Mouse (Mus musculus) right cerebral cortex, adult 2 months (tissue): ENCODE data around the gene Il17rd.
A peak's percentile ranks its signal among the peaks of the same experiment; 100 is the strongest.

Experiments
- DNase-seq, 2 experiments: peaks; one replicate each; pipeline ENCODE4 v3.0.0; 2021 to 2022; ENCODE audit warnings: low spot score in 2 of 2

Gene Il17rd

DNA sequence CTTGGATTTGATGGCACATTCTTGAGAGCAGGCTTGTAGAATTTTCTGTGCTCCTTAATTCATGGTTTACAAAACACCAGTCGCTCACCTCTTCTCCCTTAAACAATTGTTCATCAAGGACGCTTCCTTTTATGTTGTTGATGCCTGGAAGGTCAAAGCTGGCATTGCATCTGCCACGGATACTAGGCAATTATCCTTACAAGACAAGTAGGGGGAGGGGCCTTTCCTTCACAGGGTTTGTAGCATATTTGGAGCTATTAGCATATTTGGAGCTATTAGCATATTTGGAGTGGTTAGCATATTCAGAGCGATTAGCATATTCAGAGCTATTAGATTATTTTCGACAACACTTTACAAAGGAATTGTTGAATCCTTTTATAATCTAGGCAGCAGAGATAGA, 55.5 kb downstream of the Il17rd start:
- DNase-seq: no peak

DNA sequence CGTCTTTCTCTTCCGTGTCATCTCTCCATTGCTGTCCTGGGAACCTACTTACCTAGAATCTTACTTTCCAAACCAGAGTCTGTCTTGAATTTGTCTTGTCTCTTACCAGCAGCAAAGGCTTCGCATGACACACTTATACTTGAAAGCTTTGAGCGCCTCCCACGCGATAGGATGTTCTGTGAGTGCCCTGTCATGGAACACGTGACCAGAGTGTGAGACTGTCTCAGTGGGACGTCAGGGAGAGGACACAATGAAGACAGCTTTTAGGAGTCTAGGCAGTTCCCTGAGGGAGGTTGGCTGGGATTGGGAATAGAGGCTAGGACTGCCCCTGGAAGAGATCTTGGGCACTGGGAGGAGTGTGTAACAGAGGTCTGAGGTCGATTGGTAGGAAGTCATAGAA, 57.4 kb downstream of the Il17rd start:
- no peak for DNase-seq

DNA sequence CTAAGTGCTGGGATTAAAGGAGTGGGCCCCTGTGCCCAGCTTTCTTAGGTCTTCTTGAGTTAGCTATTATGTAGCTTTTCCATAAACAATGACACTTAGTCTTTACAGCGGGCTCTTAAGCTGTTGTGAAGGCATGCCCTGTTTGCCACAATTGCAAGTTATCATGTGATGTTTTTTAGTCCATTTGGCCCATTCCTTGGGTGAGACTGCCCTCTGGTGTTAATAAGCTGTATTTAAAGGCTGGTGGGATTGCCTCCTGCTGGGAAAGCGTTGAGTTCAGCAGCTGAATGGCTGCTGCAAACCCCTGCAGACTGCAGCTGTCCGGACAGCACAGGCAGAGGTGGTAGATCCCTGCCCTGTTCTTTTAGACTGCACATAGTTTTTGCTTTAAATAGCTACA, 58.0 kb downstream of the Il17rd start:
- peak; percentile 81 for DNase-seq

DNA sequence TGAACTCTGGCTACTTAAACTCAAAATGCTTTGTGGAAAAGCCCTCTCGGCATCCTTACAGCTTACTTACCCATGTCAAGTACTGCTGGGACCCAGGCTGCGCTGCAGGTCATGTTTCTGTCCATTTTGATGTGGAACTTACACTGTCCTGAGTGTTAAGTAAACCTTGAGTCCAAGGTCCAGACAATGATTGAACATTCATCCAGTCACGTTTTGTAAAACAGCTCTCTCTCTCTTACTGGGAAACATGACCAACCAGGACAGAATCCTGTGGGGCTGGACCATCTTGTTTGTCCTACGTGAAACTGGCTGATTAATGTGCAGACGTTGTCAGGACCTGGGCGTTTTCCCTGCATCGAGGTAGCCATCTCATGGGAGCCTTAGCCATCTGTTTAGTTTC, 63.0 kb downstream of the Il17rd start:
- no peak for DNase-seq

DNA sequence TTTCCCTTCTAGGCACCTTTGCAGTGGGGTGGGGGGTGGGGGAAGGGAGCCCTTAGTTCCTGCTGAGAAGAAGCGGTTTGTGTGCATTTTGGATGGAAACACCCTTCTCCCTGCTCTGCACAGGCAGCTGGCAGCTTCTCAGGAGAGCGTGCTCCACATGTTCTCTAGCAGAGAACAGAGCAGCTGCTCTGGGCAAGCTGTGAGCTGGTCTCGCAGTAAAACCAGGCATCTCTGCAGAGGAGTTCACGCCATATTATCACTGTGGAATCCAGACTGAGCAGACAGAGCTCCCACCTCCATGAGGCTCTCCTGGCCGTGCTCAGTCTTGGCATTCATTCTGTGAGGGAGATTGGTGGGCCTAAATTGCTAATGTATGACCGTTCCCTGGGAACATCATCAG, 64.0 kb downstream of the Il17rd start:
- peak in 1 of 2 experiments; percentile 26 for DNase-seq

DNA sequence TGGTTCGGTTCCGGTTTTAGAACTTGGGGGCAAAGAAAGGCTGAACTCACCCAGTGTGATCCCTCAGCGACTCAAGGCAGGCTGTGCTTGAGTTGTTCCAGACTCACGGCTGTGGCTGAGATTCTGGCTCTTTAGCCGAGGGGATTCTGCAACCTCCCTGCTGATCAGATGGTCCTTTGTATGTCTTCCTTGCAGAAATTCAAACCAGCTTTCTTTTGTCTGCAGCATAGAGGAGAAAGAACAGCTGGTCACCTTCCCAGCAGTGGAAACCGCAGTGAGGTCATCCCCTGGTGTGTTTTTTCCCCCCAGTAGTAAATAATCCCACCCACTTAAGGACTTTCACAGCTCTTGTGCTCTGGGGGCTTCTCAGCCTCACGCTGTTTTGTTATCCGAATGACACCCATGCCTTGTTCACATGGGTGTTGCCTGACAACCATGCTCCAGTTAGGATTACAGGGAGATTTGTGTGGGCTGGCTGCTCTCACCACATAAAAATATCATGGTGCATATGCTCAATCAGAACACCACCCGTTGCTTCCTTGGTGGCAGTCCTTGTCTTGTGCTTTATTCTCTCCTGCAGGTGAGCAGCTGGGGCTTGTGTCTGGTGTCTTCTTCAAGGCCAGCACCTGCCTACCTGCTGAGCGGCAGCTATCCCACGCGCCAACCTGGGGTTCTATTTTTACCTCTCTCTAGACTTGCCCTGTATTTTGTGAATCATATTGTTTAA, 67.2 kb downstream of the Il17rd start:
- peak; percentile 57 to 61 for DNase-seq

DNA sequence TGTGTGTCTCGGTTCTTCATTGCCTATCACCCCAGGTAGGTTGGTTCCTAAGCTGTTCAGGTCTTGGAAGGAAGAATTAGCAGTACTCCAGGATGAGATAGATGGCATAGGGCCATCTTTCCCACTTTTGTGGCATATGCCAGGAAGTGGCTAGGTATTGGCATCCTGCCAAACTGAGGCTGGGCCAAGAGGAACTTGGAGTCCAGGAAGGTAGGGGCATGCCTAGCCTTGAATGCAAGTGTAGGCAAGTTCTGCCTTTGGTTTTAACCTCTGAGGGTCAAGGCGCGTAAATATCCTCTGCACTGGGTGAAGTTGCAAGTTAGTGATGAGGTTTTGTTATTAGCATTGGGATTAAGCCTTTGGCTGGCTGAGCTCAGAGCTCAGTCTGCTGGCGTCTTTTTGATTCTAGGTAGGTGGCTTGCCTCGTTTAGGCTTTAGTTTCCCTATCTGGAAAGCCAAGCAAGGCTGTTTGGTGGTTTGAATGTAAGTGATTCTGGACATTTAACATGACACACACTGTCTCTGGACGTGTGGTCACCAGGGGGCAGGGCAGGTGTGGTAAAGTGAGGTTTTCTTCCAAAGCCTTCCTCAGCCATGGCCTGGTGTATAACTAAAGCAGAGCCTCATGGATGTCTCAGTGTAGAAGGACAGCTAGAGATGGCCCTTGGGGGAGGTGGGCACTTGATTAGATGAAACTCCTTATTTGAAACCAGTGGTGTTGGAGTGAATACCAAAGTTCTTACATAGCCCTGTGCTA, 70.2 kb downstream of the Il17rd start:
- DNase-seq: no peak

DNA sequence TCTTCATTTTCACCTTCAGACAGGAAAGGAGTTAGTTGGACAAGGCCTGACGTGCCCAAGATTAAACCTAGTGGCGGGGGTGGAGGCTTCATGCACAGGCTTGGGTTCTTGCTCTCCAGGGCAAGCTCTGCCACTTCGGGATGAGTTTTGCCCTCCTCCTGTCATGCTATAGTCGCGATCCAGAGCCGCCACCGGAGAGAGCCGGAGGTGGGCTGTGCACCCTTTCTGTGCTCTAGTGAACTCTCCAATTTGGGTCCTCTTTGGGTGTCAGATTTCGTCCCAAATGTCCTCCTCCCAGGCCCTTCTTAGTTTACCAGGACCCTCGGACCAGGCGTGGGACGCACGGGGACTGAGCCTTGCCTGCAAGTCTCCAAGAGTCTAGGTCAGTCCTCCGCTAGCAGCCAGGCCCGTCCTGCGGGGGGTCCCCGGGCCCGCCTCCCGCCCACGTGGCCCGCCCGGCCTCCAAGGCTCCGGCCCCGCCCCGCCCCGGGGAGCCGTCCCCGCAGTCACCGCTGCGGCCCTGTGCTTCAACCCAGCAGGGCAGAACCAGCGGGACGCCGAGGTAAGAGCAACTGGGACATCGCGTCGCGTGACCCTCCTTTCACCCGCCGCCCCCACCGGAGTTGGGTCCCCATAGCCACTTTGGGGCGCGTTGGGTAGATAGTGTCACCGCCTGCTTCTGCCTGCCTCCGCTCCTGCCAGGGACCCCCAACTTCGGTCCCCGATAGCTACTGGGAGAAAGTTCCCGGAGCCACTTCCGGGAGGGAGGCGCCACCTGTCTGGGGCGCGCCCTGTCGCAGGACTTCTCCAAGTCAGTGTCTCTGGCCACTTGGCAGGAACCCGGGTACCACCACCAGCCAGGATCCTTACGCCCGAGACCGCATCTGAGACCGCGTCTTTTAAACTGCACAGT, 75.9 kb downstream of the Il17rd start, which contains the start of gene Arhgef3:
TSS of gene Arhgef3 (plus strand) at position 538 of the 913 bp plus-strand sequence.
- no peak for DNase-seq

DNA sequence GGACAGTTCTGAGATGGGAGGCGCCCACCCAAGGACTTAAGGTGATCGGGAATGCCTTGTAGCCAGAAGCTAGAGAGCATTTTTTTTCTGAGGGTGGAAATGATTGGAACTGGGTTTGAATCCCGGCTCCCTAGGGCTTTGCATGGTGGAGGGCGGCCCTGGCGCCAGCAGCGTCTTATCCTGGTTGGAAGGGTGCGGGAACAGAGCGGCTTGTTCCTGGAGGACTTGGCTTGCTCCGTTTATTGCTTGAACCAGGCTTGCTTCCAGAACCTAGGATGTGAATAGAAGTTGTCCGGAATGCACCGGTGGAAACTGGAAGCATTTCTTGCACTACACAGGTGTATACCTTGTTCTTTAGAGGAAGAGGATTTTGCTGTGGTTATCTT, 76.5 kb downstream of the Il17rd start:
- DNase-seq: no peak

DNA sequence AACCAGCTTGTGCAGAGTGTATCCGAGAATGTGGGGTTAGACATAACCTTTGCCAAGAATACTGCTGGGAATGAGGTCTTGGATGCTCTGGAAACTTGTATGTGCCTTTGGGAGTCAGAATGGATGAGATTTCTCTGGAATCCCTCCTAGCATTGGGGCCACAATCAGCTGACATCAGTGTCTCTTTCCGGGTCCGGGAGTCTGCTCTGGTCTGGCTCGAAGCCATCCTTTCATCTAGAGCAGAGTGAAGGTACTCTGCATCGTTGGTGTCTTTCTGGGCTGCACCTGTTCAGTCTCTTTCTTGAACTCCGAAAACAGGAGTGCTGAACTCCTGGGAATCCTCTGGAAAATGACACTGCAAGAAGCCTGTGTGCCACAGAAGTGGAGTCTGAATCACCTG, 77.2 kb downstream of the Il17rd start:
- no peak for DNase-seq

DNA sequence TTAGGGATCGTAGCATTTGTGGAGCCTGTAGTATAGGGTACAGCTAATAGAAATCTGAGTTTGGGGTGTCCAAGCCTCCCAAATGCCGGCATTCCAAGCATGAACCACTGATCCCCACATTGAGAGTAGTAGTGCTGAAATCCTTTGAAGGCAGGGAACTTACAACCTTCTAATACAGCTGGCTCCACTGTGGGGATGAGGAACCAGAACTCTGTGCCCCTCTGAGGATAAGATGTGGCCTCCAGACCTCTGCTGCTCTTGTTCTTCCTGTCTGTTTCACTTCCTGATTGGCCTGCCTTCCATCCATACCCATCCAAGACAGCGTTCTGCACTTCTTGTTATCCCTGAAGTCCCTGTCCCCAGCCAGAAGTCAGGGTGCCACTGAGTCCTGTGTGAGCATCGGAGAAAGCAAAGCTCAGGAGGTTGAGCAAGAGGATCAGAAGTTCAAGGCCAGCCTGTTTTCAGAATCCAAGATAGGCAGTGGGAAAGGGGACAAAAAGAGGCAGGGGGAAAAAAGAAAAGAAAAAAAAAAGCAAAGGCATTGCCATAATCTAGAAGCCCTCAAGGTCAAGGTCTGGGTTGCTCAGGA, 77.9 kb downstream of the Il17rd start:
- DNase-seq: no peak

DNA sequence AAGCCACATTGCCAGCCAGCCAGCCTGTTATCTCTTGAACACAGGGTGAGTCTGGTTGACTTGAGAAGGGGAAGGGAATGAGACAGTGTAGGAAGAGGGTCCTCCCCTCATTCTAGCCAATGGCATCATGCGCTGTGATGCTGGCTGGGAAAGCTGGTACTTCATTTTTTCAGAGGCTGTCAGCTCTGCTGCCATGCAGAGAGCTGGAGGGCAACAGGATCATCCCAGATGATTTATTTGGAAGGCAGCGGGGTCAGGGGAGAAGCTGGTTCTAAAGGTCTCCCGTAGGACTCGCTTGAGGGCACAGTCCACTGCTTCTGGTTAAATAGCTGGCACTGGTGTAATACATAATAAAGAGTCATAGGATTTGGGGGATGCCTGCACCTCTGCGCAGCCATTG, 79.8 kb downstream of the Il17rd start:
- DNase-seq: no peak

DNA sequence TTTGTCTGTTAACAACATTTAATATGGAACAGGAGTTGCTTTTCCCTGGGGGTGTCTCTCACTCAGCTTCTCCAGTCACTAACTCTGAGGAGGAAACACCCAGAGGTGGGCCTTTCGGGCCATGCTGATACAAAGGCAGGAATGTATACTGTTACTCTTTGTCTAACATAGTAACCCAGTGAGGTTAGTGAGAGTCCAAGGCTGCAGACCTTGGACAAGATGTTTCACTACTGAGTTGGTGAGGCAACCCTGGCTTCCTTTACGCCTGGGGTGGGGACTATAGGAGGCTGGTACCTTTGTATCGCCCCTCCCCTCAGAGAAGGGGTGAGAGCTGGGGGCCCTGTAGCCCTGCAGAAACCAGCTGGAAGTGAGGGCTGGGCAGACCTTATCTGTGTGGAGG, 83.9 kb downstream of the Il17rd start:
- no peak for DNase-seq

DNA sequence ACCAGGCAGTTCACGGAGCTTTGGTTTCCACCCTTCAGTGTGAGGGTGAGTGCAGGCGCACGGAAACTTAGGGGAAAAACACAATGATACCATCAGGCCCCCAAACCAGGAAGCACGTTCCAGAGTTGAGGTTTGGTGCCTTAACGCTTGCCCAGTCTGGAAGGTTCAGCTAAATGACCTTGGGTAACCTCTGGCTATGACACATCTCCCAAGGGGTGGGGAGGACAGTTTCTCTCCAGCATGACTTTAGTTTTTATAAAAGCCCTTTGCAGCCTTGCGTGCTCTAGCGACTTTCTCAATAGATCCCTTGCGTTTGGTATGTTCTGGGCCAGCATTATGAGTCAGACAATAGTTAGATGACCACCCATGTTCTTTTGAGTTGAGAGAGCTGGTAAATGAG, 84.8 kb downstream of the Il17rd start:
- no peak for DNase-seq

DNA sequence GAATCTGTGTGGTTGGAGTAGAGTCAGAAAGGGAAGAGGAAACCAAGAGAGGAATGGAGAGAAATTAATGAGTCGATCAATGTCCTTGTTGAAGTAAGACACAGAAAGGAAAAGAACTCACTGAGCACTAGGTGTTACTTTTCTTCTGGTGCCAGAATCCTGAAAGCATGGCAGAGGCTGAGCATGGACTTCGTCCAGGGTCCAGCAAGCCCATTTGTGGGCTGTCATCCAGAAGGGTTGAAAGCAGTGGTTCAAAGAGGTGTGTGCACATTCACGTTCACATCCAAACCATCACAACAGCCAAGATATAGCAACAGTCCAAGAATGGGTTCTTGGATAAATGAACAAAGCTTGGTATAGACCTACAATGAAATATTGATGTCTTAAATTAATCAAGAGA, 91.3 kb downstream of the Il17rd start:
- DNase-seq: no peak

DNA sequence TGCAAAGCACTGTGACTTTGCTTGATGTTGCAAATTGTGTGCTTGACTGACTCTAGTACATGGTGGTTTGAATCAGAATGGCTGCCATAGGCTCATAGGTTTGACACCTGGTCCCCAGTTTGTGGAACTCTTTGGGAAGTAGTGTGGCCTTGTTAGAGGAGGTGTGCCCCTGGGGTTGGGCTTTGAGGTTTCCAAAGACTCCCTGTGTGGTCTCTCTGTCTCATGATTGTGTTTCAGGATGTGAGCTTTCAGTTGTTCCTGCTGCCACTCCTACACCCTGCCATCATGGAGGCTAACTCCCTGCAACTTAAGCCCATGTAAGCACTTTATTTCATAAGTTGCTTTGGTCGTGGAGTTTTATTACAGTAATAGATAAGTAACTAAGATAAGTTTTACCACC, 91.9 kb downstream of the Il17rd start:
- no peak for DNase-seq

DNA sequence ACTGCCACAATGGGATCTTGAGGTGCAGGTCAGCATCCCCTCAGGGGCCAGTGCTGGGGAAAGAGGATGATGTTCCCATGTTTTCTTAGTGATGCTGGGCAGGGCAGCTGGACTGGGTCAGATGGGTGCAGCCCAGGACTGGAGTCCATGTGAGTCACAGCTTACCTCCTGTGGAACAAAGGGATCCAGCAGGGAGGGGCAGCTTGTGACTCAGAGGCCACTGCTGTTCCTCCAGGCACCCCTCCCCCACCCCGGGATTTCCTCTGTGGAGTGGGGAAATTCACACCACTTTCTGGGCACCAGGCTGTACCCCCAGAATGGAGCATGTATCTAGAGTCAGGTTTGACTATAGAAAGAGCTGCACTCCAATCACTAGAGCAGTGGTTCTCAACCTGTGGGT, 92.8 kb downstream of the Il17rd start:
- DNase-seq: no peak

DNA sequence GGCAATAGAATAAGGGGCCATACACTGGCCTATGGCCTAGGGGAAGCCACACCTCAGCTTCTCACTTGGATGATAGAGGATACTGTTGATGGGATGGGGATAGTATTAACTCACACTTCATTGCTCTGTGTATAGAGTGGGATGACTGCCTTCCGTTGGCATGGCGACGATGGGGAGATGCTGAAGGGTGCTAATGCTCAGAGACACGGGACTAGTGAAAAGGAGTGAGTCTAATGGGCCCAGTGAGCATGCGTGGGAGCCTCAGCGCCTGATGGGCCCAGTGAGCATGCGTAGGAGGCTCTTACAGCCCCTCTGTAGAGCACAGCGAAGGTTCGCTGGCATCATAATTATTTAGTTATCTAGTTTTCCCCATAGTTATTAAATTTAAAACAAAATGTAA, 100.2 kb downstream of the Il17rd start:
- peak; percentile 34 to 37 for DNase-seq

DNA sequence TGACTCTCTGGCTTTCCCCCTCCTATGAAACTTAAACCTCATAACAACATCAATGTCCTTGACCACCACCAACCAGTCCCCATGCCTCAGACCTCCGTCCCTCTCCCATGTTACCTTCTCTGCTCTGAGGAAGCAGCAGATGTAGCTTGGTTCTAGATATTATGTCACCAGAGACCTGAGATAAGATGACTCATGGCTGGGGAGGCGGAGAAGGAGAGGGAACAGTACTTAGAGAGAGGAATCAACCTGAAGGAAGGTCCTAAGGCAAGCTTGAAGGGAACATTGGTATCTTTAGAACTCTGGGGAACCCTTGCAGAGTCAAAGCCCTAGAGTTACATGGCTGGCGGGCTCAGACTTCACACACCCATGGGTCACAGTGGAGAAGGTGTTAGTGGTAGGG, 101.2 kb downstream of the Il17rd start:
- DNase-seq: peak in 1 of 2 experiments; percentile 20

DNA sequence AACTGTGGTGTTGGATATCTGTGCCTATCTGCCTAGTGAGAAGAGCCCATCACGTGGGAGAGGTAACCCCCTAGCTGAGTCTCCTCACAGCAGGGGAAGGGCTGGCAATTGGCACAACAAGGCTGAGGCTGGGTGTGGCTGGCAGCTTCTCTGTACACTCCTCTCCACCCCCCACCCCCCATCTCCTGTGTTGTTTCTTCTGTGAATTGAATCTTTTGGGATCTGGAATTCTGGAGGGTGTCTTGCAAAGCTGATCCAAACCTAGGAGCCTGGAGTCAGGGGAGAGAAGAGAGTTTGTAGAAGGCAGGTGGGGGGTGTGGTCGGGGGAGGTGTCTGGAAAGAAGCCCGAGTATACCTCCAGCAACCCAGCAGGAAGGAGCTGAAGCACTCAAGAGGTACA, 102.7 kb downstream of the Il17rd start:
- DNase-seq: no peak

DNA sequence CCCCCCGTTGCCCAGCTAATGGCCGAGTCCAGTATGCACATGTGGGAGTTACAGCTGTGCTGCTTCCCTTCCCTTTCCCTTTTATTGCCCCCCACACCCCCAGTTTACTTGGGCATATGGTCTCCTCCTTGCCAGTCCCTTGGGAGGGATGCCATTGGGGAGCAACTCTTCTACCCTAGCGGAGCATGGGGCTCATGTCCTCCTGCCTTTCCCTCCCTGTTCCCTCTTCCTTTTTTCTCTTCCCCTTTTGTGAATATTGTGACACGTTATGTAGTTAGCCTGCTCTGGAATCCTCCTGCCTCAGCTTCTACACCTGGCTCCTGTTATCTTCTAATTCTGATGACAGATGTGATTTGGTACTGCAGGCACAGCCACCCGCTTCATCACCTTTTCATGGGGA, 103.9 kb downstream of the Il17rd start:
- no peak for DNase-seq
